Mouse (Mus musculus) heart, postnatal 36 days (tissue): ENCODE measurements around the gene Yeats4. TPM values are rescaled to one million over a fixed set of nuclear protein-coding genes. Genes with fewer than 3 reads are reported as not detected.

ENCODE experiments used
- DNase-seq, 2 experiments: peaks; one replicate each; pipeline ENCODE4 v3.0.0; 2021 to 2022
- intact Hi-C: fragments of 180-260 bp; cut with DNase I; formaldehyde crosslinking; loops from one replicate; pipeline ENCODE4 v1.15.1; 2025
- total RNA-seq, 2 experiments: library from RNA; stranded (reverse); gene quantifications; 2 replicates each; pipeline ENCODE4 v1.2.3; 2021

The Yeats4 gene
- total RNA-seq, 2 experiments from 2014 or later, result 28.3 to 28.8 TPM

DNA sequence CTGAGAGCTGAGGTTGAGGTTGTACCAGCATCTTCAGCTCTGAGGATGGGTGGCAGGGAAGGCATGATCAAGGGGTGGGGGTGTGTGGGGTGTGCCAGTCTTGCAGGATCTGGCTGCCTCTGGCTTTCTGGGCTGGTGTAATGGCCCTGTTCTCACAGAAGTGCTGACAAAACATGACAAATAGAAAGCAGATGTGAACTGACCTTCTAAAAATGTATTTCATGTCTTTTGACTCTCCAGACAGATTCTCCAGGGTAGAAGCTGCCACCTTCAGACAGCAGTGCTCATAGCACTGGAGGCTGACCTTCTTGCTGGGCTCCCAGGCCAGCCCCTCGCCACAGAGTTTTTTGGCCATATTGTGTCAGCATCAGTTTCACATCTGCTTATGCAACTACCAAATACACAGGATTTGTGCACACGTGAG is 20.7 kb downstream of the Yeats4 start:
- DNase-seq, result no peak
- intact Hi-C loops, result no loop called here

- intact Hi-C loops, result no loop called here
- DNase-seq, result no peak
Observed at GRCm38 (mm10) chr10:117202981-117203557, 21.2 kb downstream of the Yeats4 start.

GRCm38 (mm10) chr10:117199701-117200100 is 24.6 kb downstream of the Yeats4 start:
- no peak for DNase-seq
- intact Hi-C loops, result no loop called here

GRCm38 (mm10) chr10:117196696-117197095 is 27.6 kb downstream of the Yeats4 start:
- DNase-seq, result no peak
- intact Hi-C loops, result no loop called here

- DNase-seq, result no peak
- intact Hi-C loops, result no loop called here
Observed at GRCm38 (mm10) chr10:117195748-117196147, 28.6 kb downstream of the Yeats4 start.

- no peak for DNase-seq
- intact Hi-C loops, result no loop called here
Observed at GRCm38 (mm10) chr10:117195005-117195404, 29.3 kb downstream of the Yeats4 start.

- DNase-seq, result no peak
- intact Hi-C loops, result no loop called here
Observed at GRCm38 (mm10) chr10:117193364-117193763, 30.9 kb downstream of the Yeats4 start.

- intact Hi-C loops, result no loop called here
- no peak for DNase-seq
Observed at GRCm38 (mm10) chr10:117185399-117186089, 38.8 kb downstream of the Yeats4 start.

GRCm38 (mm10) chr10:117181098-117181497 is 43.2 kb downstream of the Yeats4 start:
- no peak for DNase-seq
- intact Hi-C loops, result no loop called here

- intact Hi-C loops, result no loop called here
- no peak for DNase-seq
Observed at GRCm38 (mm10) chr10:117174645-117175044, 49.7 kb downstream of the Yeats4 start.

GRCm38 (mm10) chr10:117173566-117174438 is 50.5 kb downstream of the Yeats4 start:
- intact Hi-C loops, result no loop called here
- no peak for DNase-seq

GRCm38 (mm10) chr10:117173111-117173510 is 51.2 kb downstream of the Yeats4 start:
- intact Hi-C loops, result no loop called here
- no peak for DNase-seq

DNA sequence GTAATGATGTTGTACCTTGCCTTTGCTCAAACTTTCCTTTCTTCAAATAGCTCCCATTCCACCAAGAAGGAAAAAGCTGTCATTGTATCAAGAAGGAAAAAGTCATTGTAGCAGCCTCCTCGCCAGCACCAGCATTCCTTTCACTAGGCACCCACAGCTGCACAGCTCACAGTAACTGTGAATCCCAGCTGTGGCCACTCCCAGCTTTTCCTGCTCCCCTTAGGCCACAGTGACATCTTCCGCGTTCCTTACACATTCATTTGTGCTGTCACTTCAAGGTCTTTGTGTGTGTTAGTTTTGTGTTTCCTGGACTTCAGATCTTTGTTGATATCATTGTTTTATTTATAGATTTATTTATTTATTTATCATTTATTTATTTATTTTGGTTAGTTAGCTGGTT is 52.2 kb downstream of the Yeats4 start:
- intact Hi-C loops, result no loop called here
- no peak for DNase-seq

DNA sequence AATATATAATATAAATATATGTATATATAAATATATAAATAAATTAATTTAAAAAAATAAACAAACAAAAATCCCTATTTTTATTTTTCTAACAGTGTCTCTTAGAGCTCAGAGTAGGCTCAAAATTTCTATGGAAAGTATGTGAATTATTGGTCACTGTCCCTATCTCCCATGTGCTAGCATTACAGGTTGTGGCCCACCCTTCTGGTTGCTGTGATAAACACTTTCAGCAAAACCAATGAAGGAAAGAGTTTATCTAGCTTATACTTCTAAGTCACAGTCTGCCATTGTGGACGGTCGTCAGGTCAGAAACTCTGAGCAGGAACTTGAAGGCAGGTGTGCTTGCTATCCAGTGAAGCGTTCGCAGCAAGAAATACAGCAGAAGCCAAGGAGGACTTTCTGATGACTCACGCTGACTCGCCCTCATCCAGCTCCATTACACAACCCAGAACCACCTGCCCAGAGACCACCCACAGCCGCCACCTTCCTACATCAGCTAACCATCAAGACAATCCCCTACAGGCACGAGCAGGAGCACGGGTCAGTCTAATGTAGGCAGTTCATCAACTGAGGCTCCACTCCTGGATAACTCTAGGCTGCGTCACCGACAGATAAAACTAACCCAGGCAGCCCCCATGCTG is 57.4 kb downstream of the Yeats4 start:
- no peak for DNase-seq
- intact Hi-C loops, result no loop called here

Other genes starting within 250 kb of the Yeats4 start
- gene Best3, start 238.2 kb downstream of the Yeats4 start, total RNA-seq, result 1 to 10 TPM; 4.3 to 4.7 TPM
- 100 to 1,000 TPM; 168 to 289 TPM for gene Lrrc10, start 179.2 kb downstream of the Yeats4 start, total RNA-seq
- gene Cct2, start 160.7 kb downstream of the Yeats4 start, total RNA-seq, result 100 to 1,000 TPM; 132 to 137 TPM
- 10 to 100 TPM; 16.2 to 17.7 TPM for gene Frs2, start 76.0 kb downstream of the Yeats4 start, total RNA-seq
- gene 9530003J23Rik, start 14.2 kb upstream of the Yeats4 start, total RNA-seq, result not detected
- 100 to 1,000 TPM; 148 to 201 TPM for gene Lyz2, start 57.8 kb upstream of the Yeats4 start, total RNA-seq
- gene Lyz1, start 68.4 kb upstream of the Yeats4 start, total RNA-seq, result 10 to 100 TPM; 14.0 to 16.1 TPM
- 10 to 100 TPM; 30.0 to 33.7 TPM for gene Cpsf6, start 155.5 kb upstream of the Yeats4 start, total RNA-seq